Mouse (Mus musculus) lung, postnatal 0 days (tissue): ENCODE measurements around the gene Alk.

Experiments
- CTCF ChIP-seq: IDR thresholded peaks from 2 replicates; pipeline ENCODE4 v1.5.1; 2016; ENCODE audit warnings: antibody characterized with exemption, mild to moderate bottlenecking
- EP300 ChIP-seq: IDR thresholded peaks from 2 replicates; pipeline ENCODE4 v1.6.1; 2016; ENCODE audit warnings: antibody characterized with exemption, mild to moderate bottlenecking, control low read depth

DNA sequence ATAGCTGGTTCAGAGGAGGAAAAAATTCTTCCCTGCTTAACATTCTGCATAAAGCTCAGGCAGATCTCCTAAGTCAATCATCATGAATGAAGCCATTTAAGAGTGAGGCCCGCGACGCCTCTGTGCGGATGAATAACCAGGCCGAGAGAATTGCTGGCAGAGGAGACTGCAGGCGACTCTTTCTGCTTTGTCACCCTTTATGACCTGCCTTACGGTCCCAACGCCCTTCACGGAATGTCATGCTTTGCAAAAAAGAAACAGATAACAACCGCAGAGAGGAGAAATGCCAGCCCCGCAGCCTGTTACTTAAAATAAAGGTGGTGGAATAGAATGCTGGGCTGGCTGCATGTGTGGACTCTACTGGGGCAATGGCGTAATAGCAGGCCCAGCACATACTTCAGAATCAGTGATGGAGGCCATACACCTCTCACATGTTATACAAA is 517.1 kb downstream of the Alk start:
- TF ChIP-seq CTCF = no peak
- no peak for TF ChIP-seq EP300
